Mouse (Mus musculus): ENCODE results near the gene Skap1. TPM values are rescaled to one million over a fixed set of nuclear protein-coding genes. Genes with fewer than 3 reads are reported as not detected.
"Not testable (repeated sequence)": the region's sequence is repeated elsewhere in the genome, so short reads cannot be mapped to it uniquely, and the experiment has no call there.

The Skap1 gene
- polyA plus RNA-seq, 1 experiment from 2014 or later = 0.59 TPM

DNA sequence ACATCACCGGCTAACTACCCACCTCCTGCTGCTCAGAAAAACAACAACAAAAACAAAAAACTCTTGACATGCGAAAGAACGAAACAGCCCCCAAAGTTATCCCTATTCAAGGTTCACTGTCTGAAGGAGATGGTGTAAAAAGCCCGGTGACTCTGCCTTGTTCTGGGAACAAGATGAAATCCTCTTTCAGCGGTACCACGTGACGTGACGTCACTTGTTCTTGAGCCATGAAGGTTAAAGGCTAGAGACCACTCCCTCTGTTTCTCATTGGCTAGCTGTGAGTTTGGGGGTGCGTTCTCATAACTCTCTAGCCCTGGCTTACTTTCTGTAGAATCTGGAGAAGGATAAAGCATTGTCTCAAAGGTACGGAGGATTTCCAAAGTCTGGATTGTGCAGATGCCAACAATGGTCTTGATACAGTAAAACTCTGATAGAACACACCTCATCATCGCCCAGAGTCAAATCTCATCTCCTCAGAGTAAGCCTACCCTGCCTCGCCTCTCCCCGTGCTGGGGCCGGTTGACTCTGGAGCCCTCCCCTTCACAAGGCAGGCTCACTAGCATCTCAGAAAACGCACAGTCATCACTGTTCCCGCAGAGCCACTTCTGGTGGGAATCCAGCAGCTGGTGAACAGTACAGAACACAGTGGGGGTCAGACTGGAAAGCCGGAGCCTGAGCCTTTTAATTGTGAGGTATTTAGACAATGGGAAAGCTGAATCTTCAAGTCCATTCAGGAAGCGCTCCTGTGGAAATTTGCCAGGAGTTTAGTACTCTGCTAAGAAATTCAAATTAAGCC lies 249.0 kb downstream of the Skap1 start:
- no peaks in the 10 kb centered on the region for H3K27me3 ChIP-seq
- POLR2A ChIA-PET = no interaction called here
- ATAC-seq (no peak), DNase-seq (ENCODE audit: low read depth, low spot score) (no peak)
- TF ChIP-seq CTCF (IDR thresholded peaks at IDR 0.05) = no peak
- in situ Hi-C loops (cut with MboI; ENCODE audit: low pct_unique_long_range_greater_than_20kb) = no loop called here
- CTCF ChIA-PET = no interaction called here

DNA sequence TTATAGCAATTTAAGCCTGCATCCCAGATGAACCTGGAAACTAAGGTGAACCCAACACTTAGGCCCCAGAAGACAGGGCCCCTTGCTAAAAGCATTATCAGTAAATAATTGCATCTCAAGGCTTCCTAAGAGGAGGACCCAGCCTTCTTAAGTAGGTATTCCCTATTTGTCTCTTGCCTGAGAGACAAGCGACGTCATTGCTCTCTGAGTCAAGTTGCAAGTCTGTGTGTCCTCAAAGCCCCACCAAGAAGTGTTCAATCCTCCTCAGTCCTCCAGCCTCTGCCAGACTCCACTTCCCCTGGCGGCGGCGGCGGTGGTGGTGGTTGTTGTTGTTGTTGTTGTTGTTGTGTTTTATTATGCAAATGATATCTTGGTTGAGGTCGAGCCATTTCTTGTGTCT lies 249.6 kb downstream of the Skap1 start:
- TF ChIP-seq CTCF (IDR thresholded peaks at IDR 0.05) = no peak
- POLR2A ChIA-PET = no interaction called here
- in situ Hi-C loops (cut with MboI; ENCODE audit: low pct_unique_long_range_greater_than_20kb) = no loop called here
- CTCF ChIA-PET = interaction anchor here (1.1 to 1.7 kb wide), 2 partner anchors 11 to 15 kb away, joined by 4 to 6 read pairs; no protein-coding TSS in a partner anchor
- no peaks in the 10 kb centered on the region for H3K27me3 ChIP-seq
- DNase-seq (ENCODE audit: low read depth, low spot score) (no peak), ATAC-seq (no peak)

- ATAC-seq; H3K27me3 ChIP-seq; DNase-seq (ENCODE audit: low read depth, low spot score); POLR2A ChIA-PET; in situ Hi-C loops (cut with MboI; ENCODE audit: low pct_unique_long_range_greater_than_20kb): not testable (repeated sequence)
- CTCF ChIA-PET = interaction anchor here (1.1 to 1.7 kb wide), 2 partner anchors 10 to 13 kb away, joined by 4 to 6 read pairs; no protein-coding TSS in a partner anchor
Observed at GRCm38 (mm10) chr11:96715168-96715567, 250.8 kb downstream of the Skap1 start.

DNA sequence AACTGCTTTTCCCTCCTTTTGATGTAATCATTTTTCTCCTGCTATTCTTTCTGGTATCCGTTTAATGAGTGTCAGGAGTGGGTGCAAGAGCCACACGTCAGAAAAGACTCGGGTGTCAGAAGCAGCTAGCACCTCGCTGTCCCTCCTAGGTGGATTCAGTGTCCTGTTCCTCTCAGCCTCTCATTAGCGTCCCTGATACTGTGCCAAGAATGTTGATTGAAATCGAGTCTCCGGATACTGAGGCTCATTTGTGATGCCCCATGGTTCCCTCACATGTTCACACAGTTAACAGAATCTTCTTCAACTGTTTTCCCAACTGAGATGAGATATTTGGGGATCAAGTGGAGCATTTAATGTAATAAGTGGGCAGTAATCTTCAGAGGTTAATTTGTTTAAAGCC lies 254.2 kb downstream of the Skap1 start:
- POLR2A ChIA-PET = no interaction called here
- ATAC-seq (no peak), DNase-seq (ENCODE audit: low read depth, low spot score) (no peak)
- H3K27me3 ChIP-seq = no peaks in the 10 kb centered on the region
- TF ChIP-seq CTCF (IDR thresholded peaks at IDR 0.05) = no peak
- CTCF ChIA-PET = interaction anchor here (2.0 kb wide), 1 partner anchor 10 kb away, joined by 6 read pairs; no protein-coding TSS in a partner anchor
- in situ Hi-C loops (cut with MboI; ENCODE audit: low pct_unique_long_range_greater_than_20kb) = no loop called here

DNA sequence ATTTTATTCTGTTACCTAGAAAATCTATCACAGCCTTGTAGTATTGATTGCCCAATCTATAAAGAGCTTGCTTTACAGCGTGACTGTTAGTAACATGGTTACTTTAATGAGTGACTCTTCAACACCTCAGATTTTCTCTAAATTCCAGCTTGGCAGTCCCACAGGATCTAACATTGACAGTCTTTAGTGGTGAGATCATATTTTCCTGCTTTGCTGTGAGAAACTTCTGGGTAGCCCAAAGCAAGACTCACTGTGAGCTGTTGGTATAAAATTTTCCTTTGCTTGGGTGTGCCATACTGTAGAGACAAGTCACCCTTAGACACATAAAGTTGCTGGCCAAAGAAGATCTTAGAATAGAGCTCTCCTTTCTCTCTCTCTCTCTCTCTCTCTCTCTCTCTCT lies 261.4 kb downstream of the Skap1 start:
- DNase-seq (ENCODE audit: low read depth, low spot score) (no peak), ATAC-seq (peak; percentile 74)
- no peaks in the 10 kb centered on the region for H3K27me3 ChIP-seq
- POLR2A ChIA-PET = no interaction called here
- in situ Hi-C loops (cut with MboI; ENCODE audit: low pct_unique_long_range_greater_than_20kb) = no loop called here
- CTCF ChIA-PET = interaction anchor here (0.9 to 1.3 kb wide), 4 partner anchors 11 to 105 kb away, joined by 3 to 5 read pairs (median 3); no protein-coding TSS in a partner anchor
- peak; percentile 9 for TF ChIP-seq CTCF (IDR thresholded peaks at IDR 0.05)

DNA sequence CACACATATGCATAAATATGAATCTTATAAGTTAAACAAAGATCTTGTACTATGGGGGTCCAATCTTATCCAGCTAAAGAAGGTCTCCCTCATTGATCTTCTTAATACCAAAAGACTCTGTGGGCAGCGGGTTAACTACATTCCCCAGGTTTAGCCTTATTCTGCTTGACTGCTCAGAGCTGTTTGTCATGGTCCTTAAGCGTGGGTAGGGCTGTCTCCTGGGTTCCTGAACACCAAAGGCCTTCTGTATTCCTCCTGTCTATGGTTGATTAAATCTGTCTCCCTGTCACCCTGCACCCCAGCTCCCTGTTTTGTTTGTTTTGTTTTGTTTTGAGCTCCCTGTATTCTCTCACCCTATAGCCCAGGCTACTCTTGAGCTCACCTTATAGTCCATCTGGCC lies 264.2 kb downstream of the Skap1 start:
- H3K27me3 ChIP-seq = no peaks in the 10 kb centered on the region
- ATAC-seq (no peak), DNase-seq (ENCODE audit: low read depth, low spot score) (no peak)
- CTCF ChIA-PET = interaction anchor here (0.8 to 2.4 kb wide), 5 partner anchors 9 to 433 kb away, joined by 3 to 11 read pairs (median 4); no protein-coding TSS in a partner anchor
- in situ Hi-C loops (cut with MboI; ENCODE audit: low pct_unique_long_range_greater_than_20kb) = no loop called here
- TF ChIP-seq CTCF (IDR thresholded peaks at IDR 0.05) = no peak
- POLR2A ChIA-PET = interaction anchor here (0.6 to 0.8 kb wide), 2 partner anchors 17 to 377 kb away, joined by 3 read pairs; no protein-coding TSS in a partner anchor

DNA sequence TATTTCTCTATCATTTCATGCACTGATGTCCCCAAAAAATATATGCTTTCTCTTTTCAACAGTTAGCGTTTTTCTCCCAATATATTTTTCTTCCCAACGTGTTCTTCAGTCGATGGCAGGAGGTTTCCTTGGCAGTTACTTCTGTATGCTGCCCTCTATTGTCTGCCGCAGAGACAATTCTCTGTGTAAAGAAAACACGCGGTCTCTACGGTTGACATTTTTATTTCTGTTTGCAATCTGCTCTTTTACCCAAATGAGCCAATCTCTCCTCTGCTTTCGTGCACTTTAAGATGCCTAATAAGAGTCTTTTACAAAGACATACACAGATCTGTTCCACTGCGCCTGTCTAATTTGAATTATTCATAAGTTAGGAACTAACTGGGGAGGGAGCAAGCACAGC lies 265.1 kb downstream of the Skap1 start:
- no peak for ATAC-seq
- no peaks in the 10 kb centered on the region for H3K27me3 ChIP-seq
- DNase-seq (ENCODE audit: low read depth, low spot score) = no peak
- ChIA-PET CTCF (interaction anchor here (1.2 to 1.7 kb wide), 3 partner anchors 10 to 434 kb away, joined by 3 to 6 read pairs (median 4); no protein-coding TSS in a partner anchor), POLR2A (no interaction called here)
- in situ Hi-C loops (cut with MboI; ENCODE audit: low pct_unique_long_range_greater_than_20kb) = no loop called here
- peak; percentile 20 for TF ChIP-seq CTCF (IDR thresholded peaks at IDR 0.05)

DNA sequence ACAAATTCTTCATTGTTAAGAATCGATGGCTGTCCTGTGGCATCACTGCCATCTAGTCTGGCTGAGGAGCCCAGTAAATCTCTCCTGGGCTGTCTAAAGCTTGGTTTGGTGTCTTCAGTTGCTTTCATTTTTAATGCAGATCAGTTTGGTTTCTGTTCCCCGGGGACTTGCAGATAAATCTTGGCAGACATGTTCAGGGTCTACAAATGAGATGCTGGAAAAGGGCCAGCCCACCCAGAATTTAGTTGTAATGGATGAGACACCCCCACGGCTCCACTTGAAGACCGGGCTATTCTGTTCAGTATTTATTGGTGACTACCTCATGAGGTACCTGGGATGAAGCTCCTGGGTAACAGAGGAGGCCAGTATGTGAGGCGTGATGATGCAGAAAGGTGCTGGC lies 265.9 kb downstream of the Skap1 start:
- ChIA-PET CTCF (no interaction called here), POLR2A (interaction anchor here (0.7 kb wide), 1 partner anchor 175 kb away, joined by 3 read pairs; no protein-coding TSS in a partner anchor)
- no peak for TF ChIP-seq CTCF (IDR thresholded peaks at IDR 0.05)
- in situ Hi-C loops (cut with MboI; ENCODE audit: low pct_unique_long_range_greater_than_20kb) = no loop called here
- DNase-seq (ENCODE audit: low read depth, low spot score) (no peak), ATAC-seq (no peak)
- no peaks in the 10 kb centered on the region for H3K27me3 ChIP-seq

- DNase-seq (ENCODE audit: low read depth, low spot score) (no peak), ATAC-seq (no peak)
- in situ Hi-C loops (cut with MboI; ENCODE audit: low pct_unique_long_range_greater_than_20kb) = no loop called here
- no peak for TF ChIP-seq CTCF (IDR thresholded peaks at IDR 0.05)
- CTCF ChIA-PET = no interaction called here
- POLR2A ChIA-PET = no interaction called here
- no peaks in the 10 kb centered on the region for H3K27me3 ChIP-seq
Observed at GRCm38 (mm10) chr11:96732657-96733056, 268.3 kb downstream of the Skap1 start.

GRCm38 (mm10) chr11:96735908-96736307 lies 271.5 kb downstream of the Skap1 start:
- ATAC-seq = peak; percentile 81

GRCm38 (mm10) chr11:96736361-96736760 lies 272.0 kb downstream of the Skap1 start:
- no peaks in the 10 kb centered on the region for H3K27me3 ChIP-seq
- in situ Hi-C loops (cut with MboI; ENCODE audit: low pct_unique_long_range_greater_than_20kb) = loop anchor here (5.0 kb wide), 3 partner anchors 179 to 439 kb away; no protein-coding TSS in a partner anchor
- no peak for DNase-seq (ENCODE audit: low read depth, low spot score)
- CTCF ChIA-PET = interaction anchor here (1.2 to 1.9 kb wide), 4 partner anchors 11 to 420 kb away, joined by 3 to 5 read pairs (median 4); no protein-coding TSS in a partner anchor
- POLR2A ChIA-PET = interaction anchor here (0.6 to 0.7 kb wide), 2 partner anchors 426 to 456 kb away, joined by 3 read pairs; no protein-coding TSS in a partner anchor
- ATAC-seq = no peak
- no peak for TF ChIP-seq CTCF (IDR thresholded peaks at IDR 0.05)

More at GRCm38 (mm10) chr11:96735908-96736307, 271.5 kb downstream of the Skap1 start:
- in situ Hi-C loops (cut with MboI; ENCODE audit: low pct_unique_long_range_greater_than_20kb) = loop anchor here (5.0 kb wide), 3 partner anchors 179 to 439 kb away; no protein-coding TSS in a partner anchor
- POLR2A ChIA-PET = no interaction called here
- no peaks in the 10 kb centered on the region for H3K27me3 ChIP-seq
- peak; percentile 90 for TF ChIP-seq CTCF (IDR thresholded peaks at IDR 0.05)
- CTCF ChIA-PET = interaction anchor here (1.2 to 1.9 kb wide), 3 partner anchors 10 to 419 kb away, joined by 3 to 5 read pairs (median 5); no protein-coding TSS in a partner anchor
- DNase-seq (ENCODE audit: low read depth, low spot score) = no peak

Measured in Patski (cell line).